Mouse (Mus musculus): ENCODE results near the gene A4gnt.
A peak's percentile ranks its signal among the peaks of the same experiment; 100 is the strongest.

- no peak for TF ChIP-seq CHD2 (IDR thresholded peaks at IDR 0.05; ENCODE audit: low read length)
- TF ChIP-seq CTCF (conservative IDR thresholded peaks at IDR 0.05 in 1 of 2, IDR thresholded peaks at IDR 0.05 in 1 of 2; ENCODE audit: low read depth in 2 of 2, low read length in 2 of 2), result peak; percentile 33 to 89; a peak in 3 of 4 replicates
- no peak for TF ChIP-seq NELFE (IDR thresholded peaks at IDR 0.05; ENCODE audit: low read depth, low read length)
- TF ChIP-seq GABPA (IDR thresholded peaks at IDR 0.05; ENCODE audit: insufficient replicate concordance, low read depth, low read length), result no peak
- no peak for TF ChIP-seq NRF1 (IDR thresholded peaks at IDR 0.05; ENCODE audit: low read depth, low read length)
- TF ChIP-seq USF1 (IDR thresholded peaks at IDR 0.05; ENCODE audit: low read depth, low read length), result no peak
- no peak for TF ChIP-seq POLR2A (IDR thresholded peaks at IDR 0.05; ENCODE audit: low read depth, low read length)
- no peak for TF ChIP-seq ETS1 (conservative IDR thresholded peaks at IDR 0.05; ENCODE audit: low read depth, low read length)
These were observed 31.6 kb upstream of the A4gnt start for GRCm38 (mm10) chr9:99580655-99581054.
